10 mouse cellular contexts compared by ENCODE assay signal in genomic region chr17:73225996-73226395, GRCm38 (mm10).
A peak's percentile ranks its signal among the peaks of the same experiment; 100 is the strongest.
DNase-seq lines count a peak whose midpoint lies in the region; ATAC-seq and TF ChIP-seq lines count a peak whose summit lies in the region.
"Had no signal": no experiment of that assay in that cellular context is flagged by ENCODE, and none has a peak within 500 bp of the region (broad histone marks: within the 10 kb centered on the region; RNA-seq: fewer than 3 reads in every experiment).

No protein-coding gene starts in this region.

- no peak for TF ChIP-seq CTCF in stomach, postnatal 0 days (IDR thresholded peaks at IDR 0.05; ENCODE audit: low read depth)
- TF ChIP-seq CTCF in heart, postnatal 0 days (IDR thresholded peaks at IDR 0.05; ENCODE audit: low read depth) = no peak

- ATAC-seq in stomach, embryonic 15.5 days (ENCODE audit: insufficient read depth, low FRiP score, low read depth) = peak; percentile 7; the same call in 1 of the 2 replicates
- no peak for ATAC-seq in stomach, postnatal 0 days (ENCODE audit: low FRiP score, low TSS enrichment)
- ATAC-seq in heart, postnatal 0 days (ENCODE audit: insufficient read depth, low read depth) = peak; percentile 96
- ATAC-seq in liver, embryonic 13.5 days (ENCODE audit: low read depth) = peak; percentile 59

- DNase-seq in stomach, postnatal 0 days (ENCODE audit: low spot score) = no peak
- peak; percentile 96 for DNase-seq in heart, postnatal 0 days (ENCODE audit: low spot score)
- DNase-seq in liver, embryonic 13.5 days = no peak
- no peak for DNase-seq in adrenal gland, postnatal 4 days (ENCODE audit: low spot score in 2 of 2)
- DNase-seq in adrenal gland, postnatal 10 days = no peak
- DNase-seq in cerebellum, adult 11-12 months = no peak
- DNase-seq in frontal cortex, postnatal 14 days (ENCODE audit: low spot score in 2 of 2) = no peak
- DNase-seq: lung, adult 18-20 months had no signal

- TF ChIP-seq EP300 in stomach, postnatal 0 days (optimal IDR thresholded peaks at IDR 0.05) = no peak
- peak; percentile 98 for TF ChIP-seq EP300 in heart, postnatal 0 days (IDR thresholded peaks at IDR 0.05; ENCODE audit: low read depth)

- 43% methylated on average over 5 of the region's 5 CpGs for WGBS in stomach, embryonic 15.5 days
- 61% methylated on average over 5 of the region's 5 CpGs for WGBS in stomach, postnatal 0 days
- 6% methylated on average over 5 of the region's 5 CpGs for whole genome bisulfite sequencing in heart, postnatal 0 days
- WGBS in liver, embryonic 13.5 days (ENCODE audit: insufficient replicate concordance) = 10% methylated on average over 5 of the region's 5 CpGs

- no peaks in the 10 kb centered on the region for H3K27me3 ChIP-seq in stomach, embryonic 15.5 days (replicated peaks)
- no peaks in the 10 kb centered on the region for H3K27me3 ChIP-seq in stomach, postnatal 0 days (ENCODE audit: control insufficient read depth, insufficient read depth, low read length)
- H3K27me3 ChIP-seq in heart, postnatal 0 days (ENCODE audit: control insufficient read depth, insufficient read depth, low read length) = no peaks in the 10 kb centered on the region
- H3K27me3 ChIP-seq in liver, embryonic 13.5 days = no peaks in the 10 kb centered on the region

- H3K4me1 ChIP-seq in stomach, embryonic 15.5 days = no peaks in the 10 kb centered on the region
- 0 out of 2 replicates have a peak, but pooled peaks cover 2% of the 10 kb centered on the region for H3K4me1 ChIP-seq in stomach, postnatal 0 days (replicated peaks; ENCODE audit: control insufficient read depth, insufficient read depth)
- peaks cover 60% of the 10 kb centered on the region for H3K4me1 ChIP-seq in heart, postnatal 0 days (ENCODE audit: control insufficient read depth, insufficient read depth)
- H3K4me1 ChIP-seq in liver, embryonic 13.5 days (replicated peaks) = peaks cover 44% of the 10 kb centered on the region

- no peak overlapping the region for H3K4me3 ChIP-seq in stomach, embryonic 15.5 days (replicated peaks)
- no peak overlapping the region for H3K4me3 ChIP-seq in stomach, postnatal 0 days (ENCODE audit: low read depth, low read length)
- H3K4me3 ChIP-seq in heart, postnatal 0 days (ENCODE audit: low read depth, low read length) = no peak overlapping the region
- H3K4me3 ChIP-seq in liver, embryonic 13.5 days (replicated peaks) = no peak overlapping the region
- H3K4me3 ChIP-seq: erythroblast, embryonic 14.5 days had no signal

- no peak overlapping the region for H3K9ac ChIP-seq in stomach, embryonic 15.5 days
- H3K9ac ChIP-seq in stomach, postnatal 0 days (ENCODE audit: low read length) = no peak overlapping the region
- no peak overlapping the region for H3K9ac ChIP-seq in heart, postnatal 0 days (replicated peaks; ENCODE audit: low read depth, low read length)
- no peak overlapping the region for H3K9ac ChIP-seq in liver, embryonic 13.5 days

- no peaks in the 10 kb centered on the region for H3K9me3 ChIP-seq in stomach, embryonic 15.5 days
- no peaks in the 10 kb centered on the region for H3K9me3 ChIP-seq in stomach, postnatal 0 days (ENCODE audit: control insufficient read depth, low read length)
- no peaks in the 10 kb centered on the region for H3K9me3 ChIP-seq in heart, postnatal 0 days (replicated peaks; ENCODE audit: control insufficient read depth, low read length)
- H3K9me3 ChIP-seq in liver, embryonic 13.5 days (replicated peaks) = no peaks in the 10 kb centered on the region

- H3K36me3 ChIP-seq in stomach, embryonic 15.5 days = no peaks in the 10 kb centered on the region
- no peaks in the 10 kb centered on the region for H3K36me3 ChIP-seq in stomach, postnatal 0 days (ENCODE audit: control insufficient read depth, insufficient read depth, low read length)
- 0 out of 2 replicates have a peak, but pooled peaks cover 6% of the 10 kb centered on the region for H3K36me3 ChIP-seq in heart, postnatal 0 days (replicated peaks; ENCODE audit: control insufficient read depth, insufficient read depth, low read length)
- H3K36me3 ChIP-seq in liver, embryonic 13.5 days = no peaks in the 10 kb centered on the region

- no peak overlapping the region for H3K4me2 ChIP-seq in stomach, embryonic 15.5 days
- H3K4me2 ChIP-seq in stomach, postnatal 0 days (replicated peaks; ENCODE audit: low read depth) = no peak overlapping the region
- no peak overlapping the region for H3K4me2 ChIP-seq in heart, postnatal 0 days (ENCODE audit: low read depth, low read length)
- no peak overlapping the region for H3K4me2 ChIP-seq in liver, embryonic 13.5 days

- H3K27ac ChIP-seq in stomach, embryonic 15.5 days = no peak overlapping the region
- no peak overlapping the region for H3K27ac ChIP-seq in stomach, postnatal 0 days (replicated peaks)
- H3K27ac ChIP-seq in heart, postnatal 0 days (ENCODE audit: low read depth) = peak overlapping the region; percentile 98
- H3K27ac ChIP-seq in liver, embryonic 13.5 days = no peak overlapping the region
